Mouse (Mus musculus): Measurements from ENCODE around the gene Hsp90b1. TPM values are rescaled to one million over a fixed set of nuclear protein-coding genes. Genes with fewer than 3 reads are reported as not detected.
A peak's percentile ranks its signal among the peaks of the same experiment; 100 is the strongest.

Hsp90b1 gene
- polyA plus RNA-seq (2014; fragmentation: Nextera tagmentation; extraction: Ambion mirVana), result 488 and 548 TPM in 2 replicates

DNA sequence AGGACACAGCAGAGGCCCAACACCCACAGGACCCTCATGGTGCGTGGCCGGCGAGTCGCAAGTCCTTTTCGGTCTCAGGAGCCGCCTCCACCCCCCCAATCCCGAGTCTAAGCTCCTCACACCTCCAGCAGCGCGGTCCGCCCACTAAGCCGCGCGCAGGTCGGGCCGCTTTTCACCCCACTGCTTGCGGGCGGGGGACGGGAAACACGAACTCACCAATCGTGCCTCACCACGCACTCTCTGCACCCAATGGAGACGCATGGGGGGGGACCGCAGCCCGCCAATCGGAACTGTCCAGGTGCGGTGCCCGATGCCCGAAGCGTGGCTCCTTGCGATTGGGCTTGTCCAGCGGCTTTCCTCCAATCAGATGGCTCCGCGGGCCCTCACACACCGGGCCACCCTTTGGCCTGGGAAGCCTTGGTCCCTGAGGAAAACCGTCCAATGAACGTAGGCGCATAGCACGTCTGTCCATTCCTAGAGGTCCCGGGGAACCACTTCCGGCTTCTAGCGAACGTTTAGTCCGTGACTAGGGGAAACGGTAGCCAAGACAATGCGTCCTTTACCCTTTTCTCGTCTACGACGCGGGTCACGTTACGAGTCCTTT lies at the start of gene Hsp90b1, which contains the start of gene Ttc41:
Hsp90b1 (minus strand) TSS at position 192 of the 604 bp plus-strand sequence.
Ttc41 (plus strand) TSS at position 494 of the 604 bp plus-strand sequence.
- Histone ChIP-seq H3K36me3 (ENCODE audit: control insufficient read depth, insufficient read depth, low read length) (peaks cover 20% of the 10 kb centered on the region), H3K27ac (ENCODE audit: low read depth, low read length) (peak within 1 kb of the TSS; percentile 93), H3K9me3 (replicated peaks; ENCODE audit: control insufficient read depth, low read length) (no peaks in the 10 kb centered on the region), H3K27me3 (ENCODE audit: control insufficient read depth, insufficient read depth, low read length) (no peaks in the 10 kb centered on the region), H3K4me3 (ENCODE audit: low read depth, low read length) (peak within 1 kb of the TSS; percentile 88), H3K4me2 (peak within 1 kb of the TSS; percentile 80), H3K4me1 (ENCODE audit: control insufficient read depth, insufficient read depth, low read length) (peaks cover 34% of the 10 kb centered on the region), H3K9ac (ENCODE audit: low read depth, low read length) (peak within 1 kb of the TSS; percentile 99)
- WGBS (ENCODE audit: insufficient replicate concordance), result under 1% methylated on average over 51 of the region's 51 CpGs
- peak; percentile 99 for ATAC-seq (replicated peaks; ENCODE audit: insufficient number of reproducible peaks, low FRiP score, low TSS enrichment)

GRCm38 (mm10) chr10:86744306-86744705 lies 39.0 kb upstream of the Hsp90b1 start:
- no peak overlapping the region for H3K9ac ChIP-seq (ENCODE audit: low read depth, low read length)
- H3K27me3 ChIP-seq (ENCODE audit: control insufficient read depth, insufficient read depth, low read length), result no peaks in the 10 kb centered on the region
- no peaks in the 10 kb centered on the region for H3K36me3 ChIP-seq (ENCODE audit: control insufficient read depth, insufficient read depth, low read length)
- no peaks in the 10 kb centered on the region for H3K4me1 ChIP-seq (ENCODE audit: control insufficient read depth, insufficient read depth, low read length)
- H3K4me2 ChIP-seq, result no peak overlapping the region
- ATAC-seq (replicated peaks; ENCODE audit: insufficient number of reproducible peaks, low FRiP score, low TSS enrichment), result no peak
- WGBS (ENCODE audit: insufficient replicate concordance), result 81% methylated on average over 7 of the region's 7 CpGs
- no peaks in the 10 kb centered on the region for H3K9me3 ChIP-seq (replicated peaks; ENCODE audit: control insufficient read depth, low read length)
- H3K4me3 ChIP-seq (ENCODE audit: low read depth, low read length), result no peak overlapping the region
- no peak overlapping the region for H3K27ac ChIP-seq (ENCODE audit: low read depth, low read length)

- Histone ChIP-seq H3K4me2 (no peak overlapping the region), H3K9me3 (replicated peaks; ENCODE audit: control insufficient read depth, low read length) (no peaks in the 10 kb centered on the region), H3K27me3 (ENCODE audit: control insufficient read depth, insufficient read depth, low read length) (no peaks in the 10 kb centered on the region), H3K9ac (ENCODE audit: low read depth, low read length) (no peak overlapping the region), H3K36me3 (ENCODE audit: control insufficient read depth, insufficient read depth, low read length) (no peaks in the 10 kb centered on the region), H3K4me1 (ENCODE audit: control insufficient read depth, insufficient read depth, low read length) (no peaks in the 10 kb centered on the region), H3K27ac (ENCODE audit: low read depth, low read length) (no peak overlapping the region), H3K4me3 (ENCODE audit: low read depth, low read length) (no peak overlapping the region)
- WGBS (ENCODE audit: insufficient replicate concordance), result 74% methylated on average over 2 of the region's 2 CpGs
- no peak for ATAC-seq (replicated peaks; ENCODE audit: insufficient number of reproducible peaks, low FRiP score, low TSS enrichment)
Observed at GRCm38 (mm10) chr10:86742918-86743317, 37.6 kb upstream of the Hsp90b1 start.

- no peak overlapping the region for H3K4me2 ChIP-seq
- no peak overlapping the region for H3K27ac ChIP-seq (ENCODE audit: low read depth, low read length)
- H3K4me3 ChIP-seq (ENCODE audit: low read depth, low read length), result no peak overlapping the region
- WGBS (ENCODE audit: insufficient replicate concordance), result 80% methylated on average over 4 of the region's 4 CpGs
- no peaks in the 10 kb centered on the region for H3K36me3 ChIP-seq (ENCODE audit: control insufficient read depth, insufficient read depth, low read length)
- H3K9ac ChIP-seq (ENCODE audit: low read depth, low read length), result no peak overlapping the region
- no peaks in the 10 kb centered on the region for H3K4me1 ChIP-seq (ENCODE audit: control insufficient read depth, insufficient read depth, low read length)
- H3K27me3 ChIP-seq (ENCODE audit: control insufficient read depth, insufficient read depth, low read length), result no peaks in the 10 kb centered on the region
- ATAC-seq (replicated peaks; ENCODE audit: insufficient number of reproducible peaks, low FRiP score, low TSS enrichment), result no peak
- H3K9me3 ChIP-seq (replicated peaks; ENCODE audit: control insufficient read depth, low read length), result no peaks in the 10 kb centered on the region
Observed at GRCm38 (mm10) chr10:86735036-86735435, 29.7 kb upstream of the Hsp90b1 start.

DNA sequence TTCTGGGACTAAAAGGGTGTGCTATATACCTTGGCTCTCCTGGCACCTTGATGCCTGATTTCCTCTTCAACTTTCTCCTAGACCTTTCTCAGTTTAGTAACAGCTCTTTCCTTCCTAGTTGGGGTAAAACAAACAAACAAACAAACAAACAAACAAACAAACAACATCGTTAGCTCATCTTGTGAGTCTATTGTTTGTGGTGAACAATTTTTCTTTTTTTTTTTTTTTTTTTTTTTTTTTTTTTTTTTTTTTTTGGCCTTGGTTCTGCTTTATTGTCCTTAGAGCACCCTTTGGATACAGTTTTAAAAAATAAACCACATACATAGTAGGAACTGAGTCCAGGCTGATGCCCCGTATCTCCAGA lies 26.2 kb upstream of the Hsp90b1 start:
- WGBS (ENCODE audit: insufficient replicate concordance), result 30% methylated on average over 2 of the region's 2 CpGs

GRCm38 (mm10) chr10:86730823-86731499 lies 25.7 kb upstream of the Hsp90b1 start:
- ATAC-seq (replicated peaks; ENCODE audit: insufficient number of reproducible peaks, low FRiP score, low TSS enrichment), result no peak
- Histone ChIP-seq H3K9ac (ENCODE audit: low read depth, low read length) (peak overlapping the region; percentile 62), H3K9me3 (replicated peaks; ENCODE audit: control insufficient read depth, low read length) (no peaks in the 10 kb centered on the region), H3K27ac (ENCODE audit: low read depth, low read length) (no peak overlapping the region), H3K27me3 (ENCODE audit: control insufficient read depth, insufficient read depth, low read length) (no peaks in the 10 kb centered on the region), H3K4me2 (peak overlapping the region; percentile 70), H3K36me3 (ENCODE audit: control insufficient read depth, insufficient read depth, low read length) (no peaks in the 10 kb centered on the region), H3K4me3 (ENCODE audit: low read depth, low read length) (peak overlapping the region; percentile 46), H3K4me1 (ENCODE audit: control insufficient read depth, insufficient read depth, low read length) (peaks cover 6% of the 10 kb centered on the region)
- 12% methylated on average over 22 of the region's 22 CpGs for WGBS (ENCODE audit: insufficient replicate concordance)

More for the DNA sequence above, 26.2 kb upstream of the Hsp90b1 start:
- no peak overlapping the region for H3K27ac ChIP-seq (ENCODE audit: low read depth, low read length)
- no peaks in the 10 kb centered on the region for H3K9me3 ChIP-seq (replicated peaks; ENCODE audit: control insufficient read depth, low read length)
- no peaks in the 10 kb centered on the region for H3K36me3 ChIP-seq (ENCODE audit: control insufficient read depth, insufficient read depth, low read length)
- H3K9ac ChIP-seq (ENCODE audit: low read depth, low read length), result no peak overlapping the region
- H3K4me1 ChIP-seq (ENCODE audit: control insufficient read depth, insufficient read depth, low read length), result peaks cover 6% of the 10 kb centered on the region
- H3K4me2 ChIP-seq, result no peak overlapping the region
- H3K27me3 ChIP-seq (ENCODE audit: control insufficient read depth, insufficient read depth, low read length), result no peaks in the 10 kb centered on the region
- H3K4me3 ChIP-seq (ENCODE audit: low read depth, low read length), result no peak overlapping the region
- no peak for ATAC-seq (replicated peaks; ENCODE audit: insufficient number of reproducible peaks, low FRiP score, low TSS enrichment)

GRCm38 (mm10) chr10:86728176-86728575 lies 22.9 kb upstream of the Hsp90b1 start:
- H3K9me3 ChIP-seq (replicated peaks; ENCODE audit: control insufficient read depth, low read length), result no peaks in the 10 kb centered on the region
- peak overlapping the region; percentile 60 for H3K4me2 ChIP-seq
- H3K4me1 ChIP-seq (ENCODE audit: control insufficient read depth, insufficient read depth, low read length), result peaks cover 6% of the 10 kb centered on the region
- H3K27ac ChIP-seq (ENCODE audit: low read depth, low read length), result no peak overlapping the region
- no peaks in the 10 kb centered on the region for H3K36me3 ChIP-seq (ENCODE audit: control insufficient read depth, insufficient read depth, low read length)
- WGBS (ENCODE audit: insufficient replicate concordance), result 78% methylated on average over 3 of the region's 3 CpGs
- H3K27me3 ChIP-seq (ENCODE audit: control insufficient read depth, insufficient read depth, low read length), result no peaks in the 10 kb centered on the region
- H3K9ac ChIP-seq (ENCODE audit: low read depth, low read length), result peak overlapping the region; percentile 54; the same call in 1 of the 2 replicates
- no peak overlapping the region for H3K4me3 ChIP-seq (ENCODE audit: low read depth, low read length)
- ATAC-seq (replicated peaks; ENCODE audit: insufficient number of reproducible peaks, low FRiP score, low TSS enrichment), result no peak

GRCm38 (mm10) chr10:86727548-86727980 lies 22.3 kb upstream of the Hsp90b1 start:
- peak; percentile 62; the same call in 1 of the 2 replicates for ATAC-seq (replicated peaks; ENCODE audit: insufficient number of reproducible peaks, low FRiP score, low TSS enrichment)
- H3K36me3 ChIP-seq (ENCODE audit: control insufficient read depth, insufficient read depth, low read length), result no peaks in the 10 kb centered on the region
- H3K9ac ChIP-seq (ENCODE audit: low read depth, low read length), result peak overlapping the region; percentile 54
- H3K4me3 ChIP-seq (ENCODE audit: low read depth, low read length), result peak overlapping the region; percentile 23
- H3K9me3 ChIP-seq (replicated peaks; ENCODE audit: control insufficient read depth, low read length), result no peaks in the 10 kb centered on the region
- peak overlapping the region; percentile 60 for H3K4me2 ChIP-seq
- peaks cover 6% of the 10 kb centered on the region for H3K4me1 ChIP-seq (ENCODE audit: control insufficient read depth, insufficient read depth, low read length)
- 2% methylated on average over 12 of the region's 12 CpGs for WGBS (ENCODE audit: insufficient replicate concordance)
- H3K27me3 ChIP-seq (ENCODE audit: control insufficient read depth, insufficient read depth, low read length), result no peaks in the 10 kb centered on the region
- H3K27ac ChIP-seq (ENCODE audit: low read depth, low read length), result 0 out of 2 replicates have a peak overlapping the region, but pooled peaks have one; percentile 35

Measured in heart, embryonic 11.5 days (tissue).